Mouse (Mus musculus) thymus, postnatal 36 days (tissue): ENCODE results near the gene Stxbp3.

Experiments
- DNase-seq, 2 experiments: peaks; one replicate each; pipeline ENCODE4 v3.0.0; 2022; ENCODE audit warnings: mixed read lengths in 2 of 2

Gene Stxbp3

DNA sequence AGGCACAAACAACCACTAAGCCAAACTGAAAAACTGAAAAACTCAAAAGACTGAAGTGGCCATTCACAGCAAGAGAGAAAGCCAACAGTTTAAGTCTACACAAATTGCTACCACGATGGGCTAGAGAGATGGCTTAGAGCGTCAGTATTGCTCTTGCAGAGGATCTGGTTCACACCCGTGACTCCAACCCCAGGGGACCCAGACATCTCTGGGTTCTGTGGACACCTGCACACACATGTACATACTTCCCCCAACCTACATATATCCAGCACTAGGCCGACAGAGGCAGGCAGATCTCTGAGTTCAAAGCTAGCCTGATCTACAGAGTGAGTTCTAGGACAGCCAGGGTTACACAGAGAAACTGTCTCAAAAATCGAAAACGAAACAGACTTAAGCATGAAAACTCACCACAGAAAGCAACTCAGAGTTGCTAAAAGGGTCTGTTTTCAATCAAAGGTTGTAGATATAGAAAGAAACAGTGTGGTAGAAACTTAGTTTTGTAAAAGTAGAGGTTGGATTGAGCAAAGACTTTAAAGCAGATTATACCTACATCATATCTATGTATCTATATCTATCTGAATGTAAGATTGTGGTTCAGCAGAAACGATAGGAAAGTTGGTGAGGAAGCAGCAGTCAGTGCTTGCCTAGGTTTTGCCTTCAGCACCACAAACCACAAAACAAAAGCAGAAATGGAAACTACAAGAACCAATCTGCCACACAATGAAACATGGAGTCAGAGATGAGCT, 44.6 kb downstream of the Stxbp3 start:
- DNase-seq, result no peak

DNA sequence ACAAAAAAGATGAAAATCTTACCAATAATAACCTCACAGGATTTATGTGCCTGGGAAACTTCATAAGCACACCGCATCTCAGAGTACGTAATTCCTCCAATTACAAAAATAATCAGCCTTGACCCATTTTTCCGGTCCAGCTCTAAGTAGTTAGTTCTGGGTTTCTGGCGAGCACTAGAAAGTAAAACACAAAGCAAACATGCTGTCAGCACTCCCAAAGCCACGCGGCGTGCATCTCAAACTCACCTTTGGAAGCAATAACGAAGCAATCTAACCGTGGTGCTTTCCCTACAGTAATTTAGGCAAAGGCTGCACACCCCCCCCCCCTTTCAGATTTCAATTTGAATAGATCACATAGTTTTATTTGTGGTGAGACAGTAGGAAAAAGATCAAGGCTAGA, 45.5 kb downstream of the Stxbp3 start:
- DNase-seq, result no peak

DNA sequence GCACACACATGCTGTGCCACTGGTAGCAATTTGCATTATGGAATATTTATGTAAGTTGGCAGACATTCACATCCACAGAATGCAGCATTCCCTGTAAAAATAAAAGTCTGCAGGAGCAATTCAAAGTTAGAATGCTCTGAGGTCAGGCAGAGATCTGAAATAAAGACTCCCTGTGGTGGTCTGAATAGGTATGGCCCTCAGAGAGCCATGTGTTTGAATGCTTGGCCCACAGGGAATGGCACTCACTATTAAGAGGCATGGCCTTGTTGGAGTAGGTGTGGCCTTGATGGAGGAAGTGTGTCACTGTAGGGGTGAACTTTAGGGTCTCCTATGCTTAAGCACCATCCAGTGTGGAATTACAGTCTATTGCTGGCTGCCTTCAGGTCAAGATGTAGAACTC, 47.9 kb downstream of the Stxbp3 start:
- DNase-seq, result no peak

- no peak for DNase-seq
These were observed 49.1 kb downstream of the Stxbp3 start for GRCm38 (mm10) chr3:108791054-108791706.

- DNase-seq, result no peak
These were observed 49.8 kb downstream of the Stxbp3 start for GRCm38 (mm10) chr3:108790499-108790898.

- DNase-seq, result no peak
These were observed 51.0 kb downstream of the Stxbp3 start for GRCm38 (mm10) chr3:108789299-108789698.

- DNase-seq, result no peak
These were observed 51.9 kb downstream of the Stxbp3 start for GRCm38 (mm10) chr3:108788455-108788794.

- no peak for DNase-seq
These were observed 52.4 kb downstream of the Stxbp3 start for GRCm38 (mm10) chr3:108787754-108788454.

DNA sequence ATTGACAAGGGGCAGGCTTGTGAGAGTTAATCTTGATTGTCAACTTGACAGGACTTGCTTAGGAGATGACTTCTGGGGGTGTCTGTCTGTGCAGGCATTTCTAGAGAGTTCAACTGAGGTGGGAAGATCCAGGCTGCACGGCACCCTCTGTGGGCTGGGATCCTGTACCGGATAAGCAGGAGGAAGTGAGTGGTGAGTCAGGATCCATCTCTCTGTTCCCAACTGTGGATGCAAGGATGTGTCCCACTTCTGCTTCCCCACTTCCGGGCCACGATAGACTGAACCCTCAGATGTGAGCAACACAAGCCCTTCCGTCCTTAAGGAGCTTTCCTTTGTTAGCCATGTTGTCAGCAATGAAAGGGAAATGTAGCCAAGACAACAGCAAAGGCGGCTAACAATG, 53.8 kb downstream of the Stxbp3 start:
- DNase-seq, result no peak

DNA sequence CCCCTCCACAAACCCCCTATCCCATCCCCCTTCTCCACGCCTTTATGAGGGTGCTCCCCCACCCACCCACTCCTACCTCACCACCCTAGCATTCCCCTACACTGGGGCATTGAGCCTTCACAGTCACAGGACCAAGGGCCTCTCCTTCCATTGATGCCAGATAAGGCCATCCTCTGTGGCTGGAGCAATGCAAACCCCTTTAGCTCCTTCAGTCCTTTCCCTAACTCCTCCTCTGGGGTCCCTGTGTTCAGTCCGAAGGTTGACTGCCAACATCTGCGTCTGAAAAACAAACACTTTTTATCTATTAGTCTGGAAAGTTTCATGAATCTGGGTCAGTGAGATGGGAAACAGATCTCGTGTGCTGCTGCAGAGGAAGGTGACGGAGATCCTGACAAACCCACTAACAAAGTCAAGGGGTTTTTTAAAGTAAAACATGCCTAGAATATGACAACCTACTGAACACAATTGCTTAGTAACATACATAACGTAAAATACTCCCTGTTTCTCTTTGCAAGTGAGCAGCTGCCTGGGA, 57.9 kb downstream of the Stxbp3 start:
- DNase-seq, result no peak

- no peak for DNase-seq
These were observed 58.4 kb downstream of the Stxbp3 start for GRCm38 (mm10) chr3:108781884-108782270.

GRCm38 (mm10) chr3:108781238-108781883, 59.0 kb downstream of the Stxbp3 start:
- DNase-seq, result no peak

- DNase-seq, result no peak
These were observed 61.4 kb downstream of the Stxbp3 start for GRCm38 (mm10) chr3:108778761-108779540.

- no peak for DNase-seq
These were observed 67.5 kb downstream of the Stxbp3 start for GRCm38 (mm10) chr3:108772811-108773210.

DNA sequence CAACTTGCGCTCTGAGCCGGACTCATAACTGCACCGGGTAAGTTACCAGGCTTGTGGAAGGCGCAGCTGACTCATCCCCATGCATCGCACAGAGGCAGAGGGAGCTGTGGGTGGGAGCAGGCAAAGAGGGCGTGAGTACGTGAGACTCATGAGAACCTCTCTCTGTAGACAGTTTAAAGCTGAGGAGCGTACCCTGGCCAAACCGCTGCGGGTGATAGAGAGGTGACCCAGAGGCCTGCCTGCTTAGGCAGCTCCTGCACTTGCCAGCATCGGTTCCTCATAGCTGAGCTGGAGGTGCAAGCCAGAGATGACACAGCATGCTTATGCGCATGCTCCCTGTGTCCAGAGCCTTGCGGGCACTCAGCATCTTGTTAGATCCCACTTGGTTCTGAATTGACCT, 68.1 kb downstream of the Stxbp3 start:
- DNase-seq, result peak in 1 of 2 experiments; percentile 8

- peak; percentile 17 to 39 for DNase-seq
These were observed 69.5 kb downstream of the Stxbp3 start for GRCm38 (mm10) chr3:108770725-108771368.

DNA sequence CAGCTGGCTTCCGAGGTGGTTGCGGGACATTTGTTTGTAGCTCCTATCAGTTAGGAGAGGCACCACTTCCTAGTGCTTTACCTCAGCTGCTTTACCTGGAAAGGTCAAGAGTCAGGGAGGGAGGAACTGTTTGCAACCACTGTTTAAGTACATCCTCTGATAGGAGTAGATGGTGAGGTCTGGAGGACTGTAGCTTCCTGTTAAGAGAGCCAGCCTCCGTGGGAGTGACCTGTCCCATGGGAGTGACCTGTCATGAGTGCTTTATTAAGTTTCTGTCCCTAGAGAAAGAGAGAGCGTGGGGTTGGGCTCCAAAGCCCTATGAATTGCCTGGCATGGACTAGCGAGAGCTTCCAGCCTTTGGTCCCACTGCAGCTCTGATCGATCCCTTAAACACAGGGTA, 70.8 kb downstream of the Stxbp3 start:
- no peak for DNase-seq

- no peak for DNase-seq
These were observed 72.9 kb downstream of the Stxbp3 start for GRCm38 (mm10) chr3:108767416-108767815.

DNA sequence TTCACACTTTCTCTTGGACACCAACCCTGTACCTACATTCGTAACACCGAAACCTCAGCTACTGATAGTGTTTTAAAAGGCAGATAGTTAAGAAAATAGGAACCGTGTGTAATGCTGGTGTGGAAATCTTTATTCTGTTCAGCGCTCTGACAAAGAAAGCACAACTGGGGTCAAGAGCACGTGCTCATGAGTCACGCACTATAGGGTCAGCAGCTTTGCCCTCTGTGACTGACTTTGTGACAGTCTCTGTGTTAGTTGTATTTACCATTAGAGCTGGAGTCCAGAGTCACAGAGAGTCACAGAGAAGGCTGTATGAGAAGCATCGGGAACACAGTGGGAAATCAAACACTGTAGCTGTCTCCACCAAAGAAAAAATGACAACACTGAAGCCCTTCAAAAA, 73.4 kb downstream of the Stxbp3 start:
- DNase-seq, result no peak

- DNase-seq, result no peak
These were observed 74.8 kb downstream of the Stxbp3 start for GRCm38 (mm10) chr3:108765476-108765875.

GRCm38 (mm10) chr3:108764976-108765375, 75.3 kb downstream of the Stxbp3 start:
- no peak for DNase-seq

DNA sequence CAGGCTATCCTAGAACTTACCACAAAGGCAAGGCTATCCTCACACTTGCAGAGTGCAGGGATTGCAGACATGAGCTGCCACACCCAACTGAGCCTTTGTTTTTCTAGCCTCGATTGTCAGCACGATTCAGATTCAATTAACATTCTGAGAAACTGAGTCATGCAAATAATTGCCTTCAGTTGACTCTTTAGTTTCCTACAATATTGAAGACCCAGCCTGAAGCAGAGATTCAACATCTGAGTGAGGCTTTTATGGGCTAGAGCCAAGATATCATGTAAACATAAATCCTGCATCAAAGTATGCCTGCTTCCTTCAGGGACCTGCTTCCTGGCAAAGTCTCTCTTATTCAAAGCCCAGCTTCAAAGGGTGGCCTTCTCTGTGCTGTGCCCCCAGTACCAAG, 76.6 kb downstream of the Stxbp3 start:
- DNase-seq, result no peak
